Mouse (Mus musculus) MN1 (cell line): ENCODE results near the gene Itm2b.

Experiments used
- DNase-seq: peaks from one replicate; pipeline ENCODE4 v3.0.0-alpha.2; 2016; ENCODE audit warnings: low spot score

Gene Itm2b

GRCm38 (mm10) chr14:73322142-73322541 is 62.9 kb downstream of the Itm2b start:
- DNase-seq = no peak

- no peak for DNase-seq
Measured at GRCm38 (mm10) chr14:73316933-73317332, 68.2 kb downstream of the Itm2b start.

- DNase-seq = no peak
Measured at GRCm38 (mm10) chr14:73313864-73314263, 71.2 kb downstream of the Itm2b start.

- no peak for DNase-seq
Measured at GRCm38 (mm10) chr14:73313396-73313795, 71.7 kb downstream of the Itm2b start.

- no peak for DNase-seq
Measured at GRCm38 (mm10) chr14:73312909-73313308, 72.2 kb downstream of the Itm2b start.
